Mouse (Mus musculus): ENCODE measurements around the gene Pmp22. TPM values are rescaled to one million over a fixed set of nuclear protein-coding genes. Genes with fewer than 3 reads are reported as not detected.

The Pmp22 gene
- polyA plus RNA-seq (2015; fragmentation: Nextera tagmentation; extraction: Ambion mirVana): 124 and 130 TPM in 2 replicates

DNA sequence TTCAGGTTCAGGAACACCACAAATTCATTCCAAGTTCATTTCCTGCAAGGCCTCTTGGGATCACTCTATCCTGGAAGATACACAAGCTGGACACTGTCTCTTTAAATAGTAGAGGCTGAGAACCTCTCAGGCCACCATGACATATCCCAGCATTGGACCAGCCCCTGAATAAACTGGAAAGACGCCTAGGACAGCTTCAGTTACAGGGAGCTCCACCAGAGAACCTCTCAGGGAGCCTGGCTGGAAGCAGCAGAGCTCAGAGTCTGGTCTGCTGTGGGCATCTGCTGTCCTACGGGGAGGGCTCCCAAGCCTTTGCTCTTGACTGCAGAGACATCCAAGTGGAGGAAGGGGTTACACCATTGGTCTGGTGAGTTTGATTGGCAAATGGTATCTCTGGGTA is at the start of gene Pmp22:
Pmp22 (plus strand) TSS at position 199 of the 400 bp plus-strand sequence.

Other genes starting within 250 kb of the Pmp22 start
- gene Tvp23b, start 249.5 kb upstream of the Pmp22 start, polyA plus RNA-seq (2015; fragmentation: Nextera tagmentation; extraction: Ambion mirVana): 44.3 and 47.3 TPM in 2 replicates
- gene Cdrt4, start 177.8 kb upstream of the Pmp22 start, polyA plus RNA-seq (2015; fragmentation: Nextera tagmentation; extraction: Ambion mirVana): 0.37 TPM in 1 of 2 replicates, not detected in the other
- gene Tekt3, start 67.3 kb upstream of the Pmp22 start, polyA plus RNA-seq (2015; fragmentation: Nextera tagmentation; extraction: Ambion mirVana): 0.09 TPM in 1 of 2 replicates, not detected in the other